Mouse (Mus musculus): ENCODE measurements around the gene Olfr1504. TPM values are rescaled to one million over a fixed set of nuclear protein-coding genes. Genes with fewer than 3 reads are reported as not detected.
"Not testable (repeated sequence)": the region's sequence is repeated elsewhere in the genome, so short reads cannot be mapped to it uniquely, and the experiment has no call there.

Gene Olfr1504
- not detected for polyA plus RNA-seq (2017; shearing (Covaris generic))

GRCm38 (mm10) chr19:13897828-13898227 lies at the start of gene Olfr1504:
Gene Olfr1504 (minus strand): TSS chr19:13897928.
- ATAC-seq: no peak

GRCm38 (mm10) chr19:13913230-13913629 lies 15.5 kb upstream of the Olfr1504 start, which contains the start of gene Olfr1505:
Gene Olfr1505 (plus strand): TSS chr19:13913530.
- ATAC-seq: no peak

GRCm38 (mm10) chr19:13861495-13861894 lies 36.2 kb downstream of the Olfr1504 start, which contains the start of gene Olfr1502:
Gene Olfr1502 (plus strand): TSS chr19:13861795.
- ATAC-seq: no peak

- not testable (repeated sequence) for ATAC-seq
Measured at GRCm38 (mm10) chr19:13850592-13850991, 47.1 kb downstream of the Olfr1504 start, which contains the start of gene Olfr1501. Gene Olfr1501 (minus strand): TSS chr19:13850692.

Other genes with a start within 250 kb of the Olfr1504 start
- not detected for gene Olfr1490, start 246.8 kb downstream of the Olfr1504 start, polyA plus RNA-seq (2017; shearing (Covaris generic))
- not detected for gene Olfr1491, start 200.7 kb downstream of the Olfr1504 start, polyA plus RNA-seq (2017; shearing (Covaris generic))
- gene Olfr1493-ps1, start 174.7 kb downstream of the Olfr1504 start, polyA plus RNA-seq (2017; shearing (Covaris generic)): not detected
- gene Olfr1494, start 158.2 kb downstream of the Olfr1504 start, polyA plus RNA-seq (2017; shearing (Covaris generic)): not detected
- not detected for gene Olfr1495, start 133.3 kb downstream of the Olfr1504 start, polyA plus RNA-seq (2017; shearing (Covaris generic))
- not detected for gene Olfr1496, start 120.0 kb downstream of the Olfr1504 start, polyA plus RNA-seq (2017; shearing (Covaris generic))
- gene Olfr1497, start 99.7 kb downstream of the Olfr1504 start, polyA plus RNA-seq (2017; shearing (Covaris generic)): not detected
- under 1 TPM in 1 of 2 experiments, not detected in 1; 0.30 TPM for gene Olfr1499, start 78.5 kb downstream of the Olfr1504 start, polyA plus RNA-seq (2017; shearing (Covaris generic))
- gene Olfr1500, start 67.4 kb downstream of the Olfr1504 start, polyA plus RNA-seq (2017; shearing (Covaris generic)): not detected
- under 1 TPM in 1 of 2 experiments, not detected in 1; 0.49 TPM for gene Olfr1501, start 47.2 kb downstream of the Olfr1504 start, polyA plus RNA-seq (2017; shearing (Covaris generic))
- gene Olfr1502, start 36.1 kb downstream of the Olfr1504 start, polyA plus RNA-seq (2017; shearing (Covaris generic)): not detected
- gene Olfr1505, start 15.6 kb upstream of the Olfr1504 start, polyA plus RNA-seq (2017; shearing (Covaris generic)): not detected